Mouse (Mus musculus): ENCODE measurements at regions not wholly inside any gene's neighbourhood (a gene's known extent, or its start where the extent isn't known, plus 50 kb on each side); places are given as distances from the start of the nearest gene placed in this dataset.

DNA sequence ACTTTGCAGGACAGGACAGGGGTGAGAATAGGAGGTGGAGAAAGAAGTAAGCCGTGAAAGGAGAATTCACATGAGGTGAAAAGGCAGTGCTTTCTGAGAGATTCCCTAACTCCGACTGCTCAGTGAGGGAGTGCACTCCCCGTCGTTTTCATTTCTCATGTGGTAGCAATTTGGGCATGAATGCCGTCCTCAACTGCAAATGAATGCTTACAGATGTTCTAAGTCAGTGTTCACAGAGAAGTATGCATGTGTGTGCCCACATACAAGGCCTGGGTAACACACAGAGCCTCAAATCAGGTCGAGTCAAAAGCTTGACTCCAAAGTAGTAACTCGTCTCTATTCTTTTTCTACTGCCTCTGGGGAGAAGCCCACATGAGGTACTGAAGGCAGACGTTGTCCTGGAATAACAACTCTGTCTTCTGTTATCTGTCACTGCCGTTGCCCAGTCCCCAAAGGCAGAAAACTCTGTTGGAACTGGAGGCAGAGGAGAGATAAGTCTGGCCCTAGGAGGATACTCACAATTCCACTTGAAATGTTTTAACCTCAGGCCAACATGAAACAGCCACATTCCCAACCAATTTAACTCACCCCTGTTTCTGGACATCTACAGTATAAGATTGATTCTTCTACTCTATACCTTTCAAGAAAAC, 318.0 kb downstream of the Gm11361 start:
- no peak overlapping the region for H3K9ac ChIP-seq (ENCODE audit: insufficient read depth, low read depth, low read length, poor library complexity, severe bottlenecking)
- H3K4me1 ChIP-seq (ENCODE audit: control insufficient read depth in 2 of 2, insufficient read depth in 2 of 2, low read length in 2 of 2, poor library complexity in 1 of 2), result no peaks in the 10 kb centered on the region
- H3K9me3 ChIP-seq (ENCODE audit: control insufficient read depth, insufficient read depth, low read depth, low read length), result no peaks in the 10 kb centered on the region
- TF ChIP-seq CHD2 (IDR thresholded peaks at IDR 0.05; ENCODE audit: low read depth, low read length), result no peak
- no peak for TF ChIP-seq MAFK (IDR thresholded peaks at IDR 0.05; ENCODE audit: insufficient read depth, low read depth, low read length)
- no peak for TF ChIP-seq HCFC1 (IDR thresholded peaks at IDR 0.05; ENCODE audit: borderline replicate concordance, insufficient read depth, low read length)
- no peak overlapping the region for H3K4me3 ChIP-seq (ENCODE audit: insufficient read depth in 1 of 2, low read depth in 1 of 2, low read length in 2 of 2, poor library complexity in 1 of 2, severe bottlenecking in 1 of 2)
- in situ Hi-C loops (cut with MboI; ENCODE audit: low sequenced_read_pairs in 2 of 2, unreplicated experiment in 2 of 2), result no loop called here
- H3K27ac ChIP-seq (ENCODE audit: insufficient read depth, low read depth, low read length, poor library complexity, severe bottlenecking), result no peak overlapping the region
- DNase-seq (ENCODE audit: low read depth, low spot score), result no peak
- no peaks in the 10 kb centered on the region for H3K36me3 ChIP-seq (ENCODE audit: control insufficient read depth, insufficient read depth, low read length, poor library complexity, severe bottlenecking)

DNA sequence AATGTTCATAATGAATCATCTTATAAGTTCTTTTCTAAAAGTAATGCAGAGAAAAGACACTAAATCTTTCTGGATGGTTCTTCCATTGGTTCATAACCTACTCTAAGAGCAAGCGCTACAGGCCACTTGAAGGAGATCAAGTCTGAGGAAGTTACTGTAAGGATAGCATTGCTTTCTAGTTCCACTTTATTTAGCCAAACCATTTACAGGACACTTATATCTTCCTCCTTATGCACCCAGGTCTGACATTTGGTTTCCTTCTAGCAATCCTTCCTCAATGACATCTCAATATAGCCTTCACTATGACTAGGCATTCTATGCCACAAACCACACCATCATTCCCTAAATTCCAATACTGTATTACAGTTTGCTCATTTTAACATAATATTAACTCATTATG, 316.0 kb downstream of the Gm11361 start:
- Histone ChIP-seq H3K36me3 (ENCODE audit: control insufficient read depth, insufficient read depth, low read length, poor library complexity, severe bottlenecking) (no peaks in the 10 kb centered on the region), H3K4me1 (ENCODE audit: control insufficient read depth in 2 of 2, insufficient read depth in 2 of 2, low read length in 2 of 2, poor library complexity in 1 of 2) (no peaks in the 10 kb centered on the region), H3K4me3 (ENCODE audit: insufficient read depth in 1 of 2, low read depth in 1 of 2, low read length in 2 of 2, poor library complexity in 1 of 2, severe bottlenecking in 1 of 2) (no peak overlapping the region), H3K27ac (ENCODE audit: insufficient read depth, low read depth, low read length, poor library complexity, severe bottlenecking) (no peak overlapping the region), H3K9ac (ENCODE audit: insufficient read depth, low read depth, low read length, poor library complexity, severe bottlenecking) (no peak overlapping the region), H3K9me3 (ENCODE audit: control insufficient read depth, insufficient read depth, low read depth, low read length) (no peaks in the 10 kb centered on the region)
- in situ Hi-C loops (cut with MboI; ENCODE audit: low sequenced_read_pairs in 2 of 2, unreplicated experiment in 2 of 2), result no loop called here
- TF ChIP-seq MAFK (IDR thresholded peaks at IDR 0.05; ENCODE audit: insufficient read depth, low read depth, low read length) (no peak), ZC3H11A (IDR thresholded peaks at IDR 0.05; ENCODE audit: borderline replicate concordance, low read depth, low read length) (no peak), HCFC1 (IDR thresholded peaks at IDR 0.05; ENCODE audit: borderline replicate concordance, insufficient read depth, low read length) (no peak), CHD2 (IDR thresholded peaks at IDR 0.05; ENCODE audit: low read depth, low read length) (no peak), ZNF384 (IDR thresholded peaks at IDR 0.05; ENCODE audit: low read depth, low read length) (no peak)
- no peak for DNase-seq (ENCODE audit: low read depth, low spot score)

DNA sequence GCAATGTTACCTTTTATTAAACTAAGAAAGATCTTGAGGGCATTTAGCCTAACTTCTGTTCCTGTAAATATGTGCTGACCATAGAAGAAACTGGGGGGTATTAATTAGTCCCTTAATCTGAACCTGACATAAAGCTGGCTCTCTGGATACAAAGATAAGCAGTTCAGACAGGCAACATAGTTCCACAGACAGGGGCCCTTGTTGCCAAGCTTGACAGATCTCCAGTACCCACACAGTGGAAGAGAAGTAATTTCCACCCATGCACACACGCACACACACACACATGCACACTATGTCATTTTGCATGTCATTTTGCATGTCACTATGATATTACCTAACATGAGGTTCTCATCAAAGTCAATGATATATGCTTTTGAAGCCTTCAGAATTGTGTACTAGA, 315.1 kb downstream of the Gm11361 start:
- no peaks in the 10 kb centered on the region for H3K36me3 ChIP-seq (ENCODE audit: control insufficient read depth, insufficient read depth, low read length, poor library complexity, severe bottlenecking)
- H3K9me3 ChIP-seq (ENCODE audit: control insufficient read depth, insufficient read depth, low read depth, low read length), result no peaks in the 10 kb centered on the region
- no peak for TF ChIP-seq HCFC1 (IDR thresholded peaks at IDR 0.05; ENCODE audit: borderline replicate concordance, insufficient read depth, low read length)
- no peak for TF ChIP-seq ZC3H11A (IDR thresholded peaks at IDR 0.05; ENCODE audit: borderline replicate concordance, low read depth, low read length)
- no peak for DNase-seq (ENCODE audit: low read depth, low spot score)
- in situ Hi-C loops (cut with MboI; ENCODE audit: low sequenced_read_pairs in 2 of 2, unreplicated experiment in 2 of 2), result no loop called here
- H3K9ac ChIP-seq (ENCODE audit: insufficient read depth, low read depth, low read length, poor library complexity, severe bottlenecking), result no peak overlapping the region
- H3K27ac ChIP-seq (ENCODE audit: insufficient read depth, low read depth, low read length, poor library complexity, severe bottlenecking), result no peak overlapping the region
- H3K4me1 ChIP-seq (ENCODE audit: control insufficient read depth in 2 of 2, insufficient read depth in 2 of 2, low read length in 2 of 2, poor library complexity in 1 of 2), result no peaks in the 10 kb centered on the region
- no peak overlapping the region for H3K4me3 ChIP-seq (ENCODE audit: insufficient read depth in 1 of 2, low read depth in 1 of 2, low read length in 2 of 2, poor library complexity in 1 of 2, severe bottlenecking in 1 of 2)

DNA sequence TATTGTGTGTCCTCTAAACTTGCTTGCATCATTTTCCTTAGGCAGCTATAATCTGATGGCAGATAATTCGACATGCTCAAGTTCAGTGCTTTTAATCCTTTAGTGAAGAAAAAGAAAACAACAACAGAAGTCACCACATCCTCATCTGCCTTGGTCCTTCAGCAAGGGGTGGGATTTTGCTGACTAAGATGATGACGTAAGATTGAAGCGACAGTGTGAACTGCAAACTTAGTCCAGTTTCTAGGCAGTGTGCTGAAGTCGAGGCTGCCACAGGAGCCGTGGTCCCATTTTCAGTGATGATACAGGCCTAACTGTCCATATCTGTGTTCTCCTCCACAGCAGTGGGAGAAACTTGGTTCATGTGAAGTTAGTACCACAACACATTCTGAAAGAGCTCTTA, 314.4 kb downstream of the Gm11361 start:
- Histone ChIP-seq H3K9ac (ENCODE audit: insufficient read depth, low read depth, low read length, poor library complexity, severe bottlenecking) (no peak overlapping the region), H3K4me1 (ENCODE audit: control insufficient read depth in 2 of 2, insufficient read depth in 2 of 2, low read length in 2 of 2, poor library complexity in 1 of 2) (no peaks in the 10 kb centered on the region), H3K27ac (ENCODE audit: insufficient read depth, low read depth, low read length, poor library complexity, severe bottlenecking) (no peak overlapping the region), H3K9me3 (ENCODE audit: control insufficient read depth, insufficient read depth, low read depth, low read length) (no peaks in the 10 kb centered on the region), H3K4me3 (ENCODE audit: insufficient read depth in 1 of 2, low read depth in 1 of 2, low read length in 2 of 2, poor library complexity in 1 of 2, severe bottlenecking in 1 of 2) (no peak overlapping the region), H3K36me3 (ENCODE audit: control insufficient read depth, insufficient read depth, low read length, poor library complexity, severe bottlenecking) (no peaks in the 10 kb centered on the region)
- DNase-seq (ENCODE audit: low read depth, low spot score), result no peak
- TF ChIP-seq ZC3H11A (IDR thresholded peaks at IDR 0.05; ENCODE audit: borderline replicate concordance, low read depth, low read length) (no peak), MAFK (IDR thresholded peaks at IDR 0.05; ENCODE audit: insufficient read depth, low read depth, low read length) (no peak), CHD2 (IDR thresholded peaks at IDR 0.05; ENCODE audit: low read depth, low read length) (no peak), ZNF384 (IDR thresholded peaks at IDR 0.05; ENCODE audit: low read depth, low read length) (no peak), HCFC1 (IDR thresholded peaks at IDR 0.05; ENCODE audit: borderline replicate concordance, insufficient read depth, low read length) (no peak)
- in situ Hi-C loops (cut with MboI; ENCODE audit: low sequenced_read_pairs in 2 of 2, unreplicated experiment in 2 of 2), result no loop called here

DNA sequence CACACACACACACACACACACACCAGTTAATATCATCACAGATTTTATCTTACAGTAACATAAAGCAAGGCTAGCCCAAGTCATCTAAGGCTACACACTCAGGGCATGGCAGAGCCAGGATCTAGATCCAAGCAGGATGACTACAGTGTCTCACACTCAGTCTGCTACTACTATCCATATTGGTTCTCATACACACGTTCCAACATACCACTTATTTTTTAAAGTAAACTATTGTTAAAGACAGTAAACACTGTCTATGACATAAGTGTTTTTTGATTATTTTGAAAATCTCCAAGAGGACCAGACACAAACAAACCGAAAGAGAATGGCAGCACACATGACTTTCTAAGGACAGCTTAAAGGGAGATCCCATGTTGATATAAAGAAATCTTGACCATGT, 306.3 kb downstream of the Gm11361 start:
- Histone ChIP-seq H3K4me3 (ENCODE audit: insufficient read depth in 1 of 2, low read depth in 1 of 2, low read length in 2 of 2, poor library complexity in 1 of 2, severe bottlenecking in 1 of 2) (no peak overlapping the region), H3K4me1 (ENCODE audit: control insufficient read depth in 2 of 2, insufficient read depth in 2 of 2, low read length in 2 of 2, poor library complexity in 1 of 2) (no peaks in the 10 kb centered on the region), H3K9me3 (ENCODE audit: control insufficient read depth, insufficient read depth, low read depth, low read length) (no peaks in the 10 kb centered on the region), H3K9ac (ENCODE audit: insufficient read depth, low read depth, low read length, poor library complexity, severe bottlenecking) (no peak overlapping the region), H3K27ac (ENCODE audit: insufficient read depth, low read depth, low read length, poor library complexity, severe bottlenecking) (no peak overlapping the region), H3K36me3 (ENCODE audit: control insufficient read depth, insufficient read depth, low read length, poor library complexity, severe bottlenecking) (no peaks in the 10 kb centered on the region)
- TF ChIP-seq HCFC1 (IDR thresholded peaks at IDR 0.05; ENCODE audit: borderline replicate concordance, insufficient read depth, low read length) (no peak), CHD2 (IDR thresholded peaks at IDR 0.05; ENCODE audit: low read depth, low read length) (no peak), MAFK (IDR thresholded peaks at IDR 0.05; ENCODE audit: insufficient read depth, low read depth, low read length) (no peak), ZNF384 (IDR thresholded peaks at IDR 0.05; ENCODE audit: low read depth, low read length) (no peak), ZC3H11A (IDR thresholded peaks at IDR 0.05; ENCODE audit: borderline replicate concordance, low read depth, low read length) (no peak)
- no peak for DNase-seq (ENCODE audit: low read depth, low spot score)
- in situ Hi-C loops (cut with MboI; ENCODE audit: low sequenced_read_pairs in 2 of 2, unreplicated experiment in 2 of 2), result no loop called here

Data from ES-E14 (cell line).